Mouse (Mus musculus) R1 (cell line): ENCODE data around the gene Tjp3.

Source experiments
- DNase-seq: peaks from one replicate; pipeline ENCODE4 v3.0.0-alpha.2; 2018; ENCODE audit warnings: low read depth, low spot score

The Tjp3 gene

DNA sequence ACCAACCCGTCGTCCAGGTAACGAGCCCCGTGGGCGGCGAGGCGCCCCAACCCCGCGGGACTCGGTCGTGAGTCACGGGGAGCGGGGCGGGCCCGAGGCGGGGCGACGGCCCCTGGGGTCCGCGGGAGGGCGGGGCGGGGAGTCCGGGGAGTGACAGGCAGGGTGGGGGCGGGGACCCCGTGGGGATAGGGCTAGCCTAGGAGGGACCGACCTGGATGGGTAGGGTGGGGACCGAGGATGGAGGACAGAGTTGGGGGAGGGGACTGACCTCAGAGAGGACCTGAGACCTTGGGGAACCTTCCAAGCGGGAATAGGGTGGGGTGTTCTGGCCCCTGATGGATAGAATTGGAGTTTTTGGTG, 58.2 kb downstream of the Tjp3 start:
- no peak for DNase-seq

DNA sequence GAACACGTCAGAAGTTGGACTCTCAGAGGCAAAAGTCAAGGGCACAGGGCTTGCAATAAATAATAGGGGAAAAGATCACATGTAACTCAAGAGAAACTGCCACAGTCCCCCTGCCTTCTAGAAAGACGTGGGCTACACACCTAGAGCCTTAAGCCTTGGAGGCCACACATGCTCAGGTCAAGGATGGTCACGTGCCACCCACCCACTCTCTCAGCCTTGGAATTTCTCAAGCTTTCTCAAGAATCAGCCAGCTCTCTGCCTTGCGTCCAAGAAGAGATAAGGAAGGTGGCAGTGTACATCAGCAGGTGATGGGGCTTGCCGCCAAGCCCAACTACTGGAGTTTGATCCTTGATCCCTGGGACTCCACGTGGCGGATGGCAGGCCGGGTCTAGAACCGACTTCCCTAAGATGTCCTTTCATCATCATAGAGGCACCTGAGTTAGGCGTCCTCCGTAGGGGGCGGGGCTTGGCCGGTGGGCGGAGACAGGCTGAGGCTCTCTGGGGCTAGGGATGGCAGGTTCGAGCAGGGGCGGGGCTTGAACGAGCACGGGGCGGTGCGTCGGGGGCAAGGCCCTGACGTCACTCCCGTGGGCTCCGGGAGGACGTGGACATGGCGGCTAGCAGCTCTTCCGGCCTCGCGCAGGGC, 58.7 kb downstream of the Tjp3 start, which contains the start of gene Zfr2:
Gene Zfr2 (plus strand): TSS at position 576 of the 646 bp plus-strand sequence.
- DNase-seq, result peak; percentile 91

DNA sequence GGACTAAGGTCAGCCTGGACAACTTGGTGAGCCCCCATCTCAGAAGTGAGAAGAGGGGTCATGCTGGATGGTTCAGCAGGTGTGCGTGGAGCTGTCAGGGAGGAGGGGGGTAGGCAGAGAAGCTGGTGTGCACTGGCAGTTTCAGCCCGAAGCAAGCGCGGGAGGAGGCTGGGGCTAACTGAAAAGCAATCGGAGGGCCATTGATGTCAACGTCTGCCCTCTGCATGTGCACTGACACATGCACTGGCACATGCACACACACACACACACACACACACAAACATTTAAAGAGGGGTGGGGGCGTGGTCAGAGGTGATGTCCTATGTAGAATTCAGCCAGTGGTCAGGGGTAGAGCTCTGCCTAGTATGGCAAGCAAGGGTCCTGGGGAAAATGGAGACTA, 59.9 kb downstream of the Tjp3 start:
- no peak for DNase-seq

DNA sequence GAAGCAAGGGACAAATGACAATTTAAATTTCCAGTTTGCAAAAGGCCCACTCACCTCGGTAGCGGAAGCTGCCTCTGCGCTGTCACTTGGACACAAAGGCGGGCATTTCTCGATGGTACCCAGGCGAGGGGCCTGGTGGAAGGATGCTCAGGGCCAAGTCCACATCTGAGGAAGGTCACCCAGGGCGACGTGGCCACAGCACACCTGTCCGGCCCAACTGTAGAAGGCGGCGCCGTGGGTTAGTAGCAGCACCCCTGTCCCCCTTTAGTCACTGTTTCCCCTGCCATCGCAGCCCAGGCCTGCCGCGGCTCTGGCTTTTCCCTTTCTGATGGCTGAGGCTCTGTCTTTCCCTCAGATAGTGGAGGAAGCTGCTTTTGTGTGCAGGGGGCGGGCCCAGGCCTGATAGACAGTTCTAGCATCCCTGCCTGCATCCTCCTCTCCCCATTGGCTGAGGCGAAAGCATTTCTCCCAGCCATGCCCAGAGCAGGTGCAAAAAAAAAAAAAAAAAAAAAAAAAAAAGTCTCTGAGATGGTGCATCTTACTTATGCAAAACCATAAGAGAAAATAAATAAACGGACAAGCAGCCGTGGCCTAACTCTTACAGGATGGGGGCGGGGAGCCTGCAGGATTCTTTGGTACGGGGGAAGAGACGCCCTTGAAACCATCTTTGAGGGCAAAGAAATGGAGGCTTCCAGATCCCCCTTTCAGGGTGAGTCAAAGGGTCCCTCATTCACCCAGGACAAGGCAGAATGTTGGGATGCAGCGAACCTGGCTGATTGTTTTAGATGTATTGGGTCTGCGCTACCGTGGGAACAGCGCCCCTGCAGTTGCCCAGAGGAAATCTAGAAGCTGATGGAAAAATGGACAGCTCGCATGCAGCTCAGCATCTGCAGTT, 60.7 kb downstream of the Tjp3 start, which contains the start of gene Atcay:
Gene Atcay (minus strand): TSS at position 396 of the 895 bp plus-strand sequence.
- DNase-seq, result peak; percentile 71

DNA sequence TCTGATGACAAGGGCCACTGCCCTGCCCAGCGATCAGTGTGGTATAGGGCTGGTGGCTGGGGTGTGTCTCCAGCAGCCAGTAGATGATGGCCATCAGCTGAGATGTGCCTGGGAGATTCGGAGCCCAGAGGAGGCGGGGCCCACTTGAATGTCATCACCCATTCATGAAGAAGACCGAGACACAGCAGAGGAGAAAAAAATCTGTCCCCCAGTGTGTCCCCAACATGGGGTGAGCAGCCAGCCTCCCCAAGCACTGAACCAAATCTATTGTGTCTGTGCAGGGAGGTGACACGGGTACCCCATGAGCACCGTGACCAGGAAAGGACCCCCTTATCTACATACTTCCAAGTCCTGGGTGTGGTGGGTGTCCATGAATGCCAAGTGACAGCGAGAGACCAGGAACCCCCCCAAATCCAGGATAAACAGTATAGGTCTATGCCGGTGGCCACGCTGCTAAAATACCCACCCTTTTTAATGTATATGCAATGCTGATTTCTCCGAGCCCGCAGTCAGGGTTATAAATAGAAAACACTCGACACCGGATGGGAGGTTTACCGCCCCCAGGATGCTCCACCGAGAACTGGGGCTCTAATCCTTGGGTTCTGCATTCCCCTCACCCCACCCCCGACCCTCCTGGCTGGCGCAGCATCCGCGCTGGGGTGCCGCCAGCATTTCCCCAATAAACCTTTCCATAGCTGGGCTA, 61.5 kb downstream of the Tjp3 start:
- peak; percentile 64 for DNase-seq

DNA sequence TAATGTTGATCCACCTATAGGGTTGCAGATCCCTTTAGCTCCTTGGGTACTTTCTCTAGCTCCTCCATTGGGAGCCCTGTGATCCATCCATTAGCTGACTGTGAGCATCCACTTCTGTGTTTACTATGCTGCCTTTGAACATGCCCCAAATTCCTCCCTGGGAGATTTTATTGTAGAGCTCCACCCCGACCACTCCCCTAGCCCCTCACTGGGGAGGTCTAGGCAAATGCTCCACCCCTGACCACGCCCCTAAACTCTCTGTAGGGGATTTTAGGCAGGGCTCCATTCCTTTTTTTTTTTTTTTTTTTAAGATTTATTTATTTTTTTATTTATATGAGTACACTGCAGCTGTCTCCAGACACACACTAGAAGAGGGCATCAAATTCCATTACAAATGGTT, 67.7 kb downstream of the Tjp3 start:
- DNase-seq, result peak; percentile 80
